Mouse (Mus musculus) adrenal gland, adult (tissue): ENCODE data around the gene Zfp827.

Source experiments
- DNase-seq, 2 experiments: peaks; one replicate each; pipeline ENCODE4 v3.0.0; 2022 to 2023; ENCODE audit warnings: low spot score in 1 of 2; ENCODE audit not compliant: inconsistent age in 2 of 2

Gene Zfp827

DNA sequence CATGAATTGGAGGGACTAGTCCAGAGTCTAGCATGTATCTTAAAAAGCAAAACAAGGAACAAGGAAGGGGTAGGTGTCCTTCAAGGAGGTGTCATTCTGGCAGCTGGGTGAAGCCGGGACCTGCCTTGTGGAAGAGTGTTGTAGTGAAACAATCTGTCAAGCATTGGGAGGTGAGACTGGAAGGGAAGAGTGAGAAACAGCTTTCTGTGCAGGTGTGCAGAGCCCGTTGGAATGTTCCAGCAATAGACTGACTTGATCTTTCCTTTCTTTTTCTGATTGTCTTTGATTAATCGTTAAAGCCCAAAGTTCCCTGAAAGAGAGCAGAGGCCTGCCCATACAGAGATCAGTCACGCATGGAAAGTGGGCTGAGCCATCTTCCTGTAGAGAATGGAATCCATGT, 125.4 kb downstream of the Zfp827 start:
- DNase-seq: no peak

GRCm38 (mm10) chr8:79155556-79156161, 127.4 kb downstream of the Zfp827 start:
- no peak for DNase-seq

DNA sequence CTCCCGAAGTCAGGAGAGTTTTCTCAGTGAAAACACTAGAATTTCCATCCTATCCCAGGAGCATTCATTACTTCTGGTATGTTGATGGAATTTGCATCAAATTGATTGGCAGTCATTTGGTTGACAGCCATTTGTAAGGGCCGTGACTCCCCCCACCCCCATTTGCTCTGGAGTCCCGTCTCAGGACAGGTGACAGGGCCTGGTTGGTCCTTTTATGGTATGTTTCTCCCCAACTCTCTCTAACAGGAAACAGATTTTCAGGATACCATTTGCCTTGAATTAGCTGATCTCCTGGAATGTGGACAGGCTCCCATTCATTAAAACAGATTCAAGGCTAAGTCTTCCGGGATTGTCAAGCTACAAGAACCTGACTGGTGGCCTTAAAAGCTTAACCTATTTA, 129.1 kb downstream of the Zfp827 start:
- DNase-seq: no peak

- DNase-seq: no peak
Measured at GRCm38 (mm10) chr8:79158357-79158756, 130.1 kb downstream of the Zfp827 start.

DNA sequence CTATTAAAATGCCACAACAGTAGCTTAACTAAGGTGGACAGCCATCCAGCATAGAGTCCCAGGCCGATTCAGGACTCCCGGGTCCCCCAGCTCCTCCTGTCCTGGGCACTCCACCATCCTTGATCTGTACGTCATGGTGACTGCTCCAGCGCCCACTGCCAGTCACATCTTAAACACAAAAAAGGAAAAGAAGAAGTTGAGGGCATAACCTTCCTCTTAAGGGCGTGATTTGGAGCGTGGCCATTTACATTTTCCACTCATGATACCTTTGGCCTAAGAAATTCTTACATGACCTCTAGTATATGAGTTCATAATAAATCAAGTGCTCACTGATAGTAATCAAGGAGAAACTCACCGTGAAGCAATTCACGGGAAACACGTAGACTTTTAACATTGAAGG, 131.2 kb downstream of the Zfp827 start:
- no peak for DNase-seq

DNA sequence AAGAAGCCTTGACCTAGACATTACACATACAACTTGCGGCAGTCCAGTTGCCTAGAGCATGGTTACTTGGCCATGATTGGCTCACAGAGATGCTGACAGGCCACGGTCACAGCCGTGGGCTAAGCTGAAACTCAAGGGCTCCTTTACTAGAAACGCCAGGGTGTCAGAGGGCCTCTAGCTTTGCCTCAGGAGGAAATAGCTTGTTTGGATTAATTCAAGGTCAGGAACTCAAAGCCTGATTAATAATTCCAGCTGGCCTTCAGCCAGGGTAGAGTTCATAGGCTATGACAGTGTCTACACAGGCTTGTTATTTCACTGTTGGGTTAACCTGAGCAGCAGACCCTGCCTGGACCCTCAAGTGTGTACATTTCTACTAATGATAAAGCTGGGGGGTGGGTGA, 132.1 kb downstream of the Zfp827 start:
- DNase-seq: peak; percentile 63 to 93

- peak; percentile 65 to 84 for DNase-seq
Measured at GRCm38 (mm10) chr8:79161172-79161778, 133.0 kb downstream of the Zfp827 start.

DNA sequence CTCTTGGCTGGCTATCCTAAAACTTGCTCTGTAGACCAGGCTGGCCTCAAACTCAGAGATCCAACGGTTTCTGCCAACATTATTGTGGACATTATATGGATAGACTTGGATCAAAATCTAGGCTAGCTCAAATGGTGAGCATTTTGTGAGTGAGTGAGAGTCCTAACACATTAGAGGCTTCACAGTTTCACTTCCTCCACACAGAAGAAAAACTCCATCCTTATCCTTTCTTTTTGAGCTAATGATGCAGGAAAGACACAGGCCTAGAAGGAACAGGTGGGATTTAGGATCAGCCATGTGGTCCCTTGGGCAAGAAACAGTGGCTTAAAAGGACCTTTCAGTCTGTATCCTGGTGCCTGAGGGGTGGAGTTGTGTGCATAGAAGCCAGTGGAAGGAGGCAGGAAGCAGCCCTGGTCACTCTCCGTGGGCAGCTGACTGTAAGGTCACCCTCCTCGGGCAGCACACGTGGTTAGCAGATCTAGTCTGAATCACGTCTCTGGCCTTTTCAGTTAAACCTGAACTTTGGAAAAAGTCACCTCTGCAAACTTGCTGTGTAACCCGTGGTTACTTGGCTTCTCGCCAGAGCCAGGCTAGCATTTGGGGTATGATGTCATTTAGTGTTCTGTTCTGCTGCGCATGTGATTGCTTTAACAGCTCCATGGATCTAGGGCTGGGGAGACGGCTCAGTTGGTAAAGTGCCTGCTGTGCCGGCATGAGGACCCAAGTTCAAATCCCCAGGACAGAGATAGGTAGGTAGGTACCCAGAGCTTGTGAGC, 134.5 kb downstream of the Zfp827 start:
- peak; percentile 92 to 96 for DNase-seq

- DNase-seq: no peak
Measured at GRCm38 (mm10) chr8:79164336-79164735, 136.1 kb downstream of the Zfp827 start.

DNA sequence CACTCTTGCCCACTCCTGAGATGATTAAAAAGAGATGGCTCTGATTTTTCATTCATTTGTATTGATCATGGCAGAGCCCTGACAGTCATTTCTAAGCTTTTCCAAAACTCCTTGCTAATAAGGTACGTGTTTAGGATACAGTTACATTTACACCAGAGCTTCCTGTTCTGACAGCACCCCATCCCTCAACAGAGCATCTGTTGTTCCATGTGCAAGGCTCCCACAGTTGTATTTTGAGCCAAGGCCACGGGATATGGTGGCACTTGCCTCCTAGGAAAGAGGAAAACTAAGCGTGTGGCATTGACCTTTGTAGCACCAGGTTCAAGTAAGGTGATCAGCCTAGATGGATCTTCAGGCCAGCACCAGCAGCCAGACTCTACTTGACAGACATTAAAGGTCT, 137.0 kb downstream of the Zfp827 start:
- DNase-seq: no peak

- DNase-seq: peak in 1 of 2 experiments; percentile 49
Measured at GRCm38 (mm10) chr8:79173606-79174005, 145.4 kb downstream of the Zfp827 start.

DNA sequence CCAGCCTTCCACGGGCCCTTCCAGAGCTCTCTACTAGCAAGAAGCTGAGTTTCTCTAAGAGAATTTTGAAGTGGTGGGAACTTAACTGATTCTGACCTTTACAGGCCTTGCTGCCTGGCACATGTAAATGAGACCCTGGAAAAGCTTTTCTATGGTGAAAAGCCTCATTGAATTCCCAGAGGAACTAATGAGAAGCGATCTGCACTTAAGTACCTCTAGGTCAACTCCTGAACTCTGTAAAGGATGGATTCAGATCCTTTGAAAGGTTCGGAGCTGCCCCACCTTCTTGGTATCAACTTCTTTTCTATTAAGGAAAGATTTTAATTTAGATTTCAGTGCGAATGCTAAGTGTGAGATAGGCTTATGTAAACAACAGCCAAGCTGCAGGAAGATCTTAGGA, 147.8 kb downstream of the Zfp827 start:
- no peak for DNase-seq

GRCm38 (mm10) chr8:79179678-79180077, 151.4 kb downstream of the Zfp827 start:
- DNase-seq: no peak

GRCm38 (mm10) chr8:79185488-79185887, 157.3 kb downstream of the Zfp827 start:
- DNase-seq: peak; percentile 15 to 64

GRCm38 (mm10) chr8:79190071-79190470, 161.8 kb downstream of the Zfp827 start:
- DNase-seq: peak; percentile 38 to 67

DNA sequence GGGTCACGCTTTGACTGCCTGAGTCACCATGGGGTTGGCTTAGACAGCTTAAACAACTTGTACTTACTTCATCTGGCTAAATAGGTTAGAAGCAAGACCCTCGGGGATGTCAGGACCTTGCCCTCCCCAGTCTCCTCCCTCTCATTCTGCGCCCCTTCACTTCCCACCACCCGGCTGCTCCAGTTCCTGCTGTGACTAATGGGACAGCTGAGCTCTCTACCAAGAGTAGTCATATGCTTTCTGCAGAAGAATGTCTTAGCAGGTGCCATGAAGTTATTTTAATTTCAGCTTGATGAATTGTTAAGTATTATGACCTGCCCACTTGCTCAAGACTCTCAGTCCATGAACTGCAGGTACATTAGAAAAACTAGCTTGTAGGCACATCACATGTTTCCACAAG, 168.2 kb downstream of the Zfp827 start:
- no peak for DNase-seq

DNA sequence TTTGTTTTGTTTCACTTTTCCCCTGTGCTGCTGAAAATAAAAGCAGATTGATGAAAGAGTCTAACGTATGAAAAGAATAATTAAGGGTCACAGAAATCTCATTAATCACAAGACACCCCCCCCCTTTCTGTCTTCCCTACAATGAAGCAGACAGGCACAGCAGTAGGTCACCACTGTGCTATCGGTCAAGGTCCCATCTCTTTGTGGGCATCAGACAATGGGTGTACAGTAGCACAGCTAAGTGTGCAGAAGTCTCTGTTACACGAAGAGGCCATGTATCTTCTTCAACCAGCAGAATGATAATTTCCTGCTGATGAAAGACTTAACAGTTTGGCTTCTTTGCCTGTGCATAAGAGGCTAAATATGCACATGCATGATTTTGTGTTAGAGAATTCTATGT, 170.4 kb downstream of the Zfp827 start:
- DNase-seq: no peak

DNA sequence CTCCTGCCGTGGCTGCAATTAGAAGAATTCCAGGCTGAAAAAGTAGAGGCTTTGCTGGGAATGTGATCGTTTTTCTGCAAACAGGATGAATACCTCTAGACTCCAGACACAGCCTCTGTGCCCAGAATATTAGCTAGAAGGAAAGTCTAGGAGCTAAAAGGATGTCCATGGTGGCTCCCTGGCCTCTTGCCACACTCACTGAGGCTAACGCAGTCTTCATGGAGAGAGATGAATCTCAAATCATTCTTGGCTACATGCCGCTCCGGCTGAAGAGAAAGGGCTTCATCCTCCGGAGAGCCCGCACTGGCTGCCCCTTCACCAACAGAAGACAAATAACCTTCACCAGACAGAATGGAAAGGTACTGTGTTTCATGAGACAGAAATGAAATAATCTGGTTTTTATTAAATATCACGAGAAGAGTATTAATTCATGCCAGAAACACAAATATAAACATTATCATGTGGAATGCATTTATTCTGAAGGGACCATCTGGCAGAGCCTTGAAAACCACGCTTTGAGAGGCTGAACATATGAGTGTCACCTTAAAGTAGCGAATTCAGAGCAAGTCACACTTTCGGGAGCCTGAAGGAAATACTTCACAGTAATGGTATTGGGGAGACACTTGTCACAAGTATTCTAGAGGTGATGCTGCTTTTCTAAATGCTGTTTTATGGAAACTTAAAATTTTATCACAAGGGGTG, 173.4 kb downstream of the Zfp827 start:
- DNase-seq: no peak

DNA sequence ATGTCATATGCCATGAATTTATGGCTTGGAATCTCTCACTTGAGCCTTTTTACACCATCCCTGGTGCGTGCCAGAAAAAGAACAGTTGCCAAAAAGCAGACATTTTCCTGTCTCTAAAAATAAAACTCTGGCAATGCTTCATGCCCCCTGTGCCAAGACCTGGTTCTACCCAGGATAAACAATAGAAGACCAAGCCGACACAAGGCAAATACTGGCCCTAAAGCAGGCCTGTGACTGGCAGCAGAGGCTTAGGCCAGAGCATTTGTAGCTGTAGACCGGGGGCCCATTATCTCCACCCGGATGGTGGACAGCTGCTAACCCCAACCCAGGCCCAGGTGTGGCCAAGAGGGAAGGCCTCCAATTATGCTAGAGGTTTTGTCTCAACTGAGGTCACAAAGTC, 178.7 kb downstream of the Zfp827 start:
- DNase-seq: peak; percentile 14 to 72

DNA sequence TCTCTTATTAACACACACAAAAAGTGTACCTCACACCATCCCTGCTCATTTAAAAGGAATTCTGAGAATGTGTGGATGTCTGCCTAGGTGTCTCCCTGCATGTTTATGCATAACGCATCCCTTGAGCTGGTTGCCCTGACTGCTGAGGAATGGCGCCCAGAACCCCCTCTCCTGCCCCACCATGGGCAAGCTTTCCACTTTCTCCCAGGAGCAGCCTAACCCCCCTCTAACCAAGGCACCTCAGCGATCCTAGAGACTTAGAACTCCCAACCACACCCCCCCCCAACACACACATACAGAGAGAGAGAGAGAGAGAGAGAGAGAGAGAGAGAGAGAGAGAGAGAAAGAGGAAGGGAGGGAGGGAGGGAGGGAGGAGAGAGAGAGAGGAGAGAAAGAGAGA, 179.9 kb downstream of the Zfp827 start:
- no peak for DNase-seq
